8 mouse cellular contexts compared by ENCODE assay signal in genomic region chr9:122199253-122199652, GRCm38 (mm10).
DNase-seq lines count a peak whose midpoint lies in the region; ATAC-seq and TF ChIP-seq lines count a peak whose summit lies in the region.
"Had no signal": no experiment of that assay in that cellular context is flagged by ENCODE, and none has a peak within 500 bp of the region (broad histone marks: within the 10 kb centered on the region; RNA-seq: fewer than 3 reads in every experiment).

No protein-coding gene starts in this region.

- H3K9ac ChIP-seq in ES-E14 (ENCODE audit: insufficient read depth, low read depth, low read length, poor library complexity, severe bottlenecking) = no peak overlapping the region
- H3K9ac ChIP-seq in kidney, postnatal 0 days (ENCODE audit: low read depth, low read length) = no peak overlapping the region
- H3K9ac ChIP-seq: hindbrain, embryonic 15.5 days had no signal

- H3K27me3 ChIP-seq in cerebellum, adult 2 months (ENCODE audit: control insufficient read depth, insufficient read depth, low read length) = no peaks in the 10 kb centered on the region
- no peaks in the 10 kb centered on the region for H3K27me3 ChIP-seq in kidney, postnatal 0 days (ENCODE audit: insufficient read depth, low read length)
- H3K27me3 ChIP-seq: hindbrain, embryonic 15.5 days had no signal

- no peak overlapping the region for H3K4me3 ChIP-seq in ES-E14 (ENCODE audit: insufficient read depth in 1 of 2, low read depth in 1 of 2, low read length in 2 of 2, poor library complexity in 1 of 2, severe bottlenecking in 1 of 2)
- H3K4me3 ChIP-seq in cerebellum, adult 2 months (replicated peaks; ENCODE audit: insufficient read depth, low read depth, low read length) = no peak overlapping the region
- H3K4me3 ChIP-seq in kidney, postnatal 0 days (replicated peaks; ENCODE audit: low read depth, low read length) = no peak overlapping the region
- H3K4me3 ChIP-seq: hindbrain, embryonic 15.5 days had no signal

- peak; percentile 77 for DNase-seq in CD4-positive, CD25-positive, alpha-beta regulatory T cell, adult 2 months (ENCODE audit: low read depth, low spot score)
- DNase-seq in ES-E14 (ENCODE audit: low read depth, low spot score) = peak; percentile 62
- peak; percentile 69 to 70 for DNase-seq in cerebellum, adult 2 months
- peak; percentile 89 to 91 for DNase-seq in heart, adult 18-20 months
- peak; percentile 52 for DNase-seq in kidney, postnatal 0 days (ENCODE audit: low spot score)
- peak; percentile 85 for DNase-seq in lung, postnatal 10 days
- peak; percentile 79 for DNase-seq in thymus, postnatal 14 days

- 71% methylated on average over 6 of the region's 6 CpGs for WGBS in cerebellum, adult 2 months
- 35% methylated on average over 6 of the region's 6 CpGs for WGBS in kidney, postnatal 0 days

- no peaks in the 10 kb centered on the region for H3K36me3 ChIP-seq in ES-E14 (ENCODE audit: control insufficient read depth, insufficient read depth, low read length, poor library complexity, severe bottlenecking)
- H3K36me3 ChIP-seq in kidney, postnatal 0 days (ENCODE audit: insufficient read depth, low read length) = no peaks in the 10 kb centered on the region

- H3K4me1 ChIP-seq in ES-E14 (ENCODE audit: control insufficient read depth in 2 of 2, insufficient read depth in 2 of 2, low read length in 2 of 2, poor library complexity in 1 of 2) = peaks cover 0 to 11% of the 10 kb centered on the region in 2 experiments; a peak in 1 of 4 replicates
- H3K4me1 ChIP-seq in cerebellum, adult 2 months (ENCODE audit: control insufficient read depth, insufficient read depth, low read length) = peaks cover 5% of the 10 kb centered on the region
- H3K4me1 ChIP-seq in kidney, postnatal 0 days (replicated peaks; ENCODE audit: insufficient read depth, low read length) = no peaks in the 10 kb centered on the region

- no peak overlapping the region for H3K27ac ChIP-seq in ES-E14 (ENCODE audit: insufficient read depth, low read depth, low read length, poor library complexity, severe bottlenecking)
- no peak overlapping the region for H3K27ac ChIP-seq in cerebellum, adult 2 months (ENCODE audit: insufficient read depth, low read length)
- H3K27ac ChIP-seq in kidney, postnatal 0 days = no peak overlapping the region
- H3K27ac ChIP-seq: hindbrain, embryonic 15.5 days had no signal

- no peak for TF ChIP-seq POLR2A in cerebellum, adult 2 months (IDR thresholded peaks at IDR 0.05; ENCODE audit: borderline replicate concordance, insufficient read depth, low read length)

- no peak for ATAC-seq in kidney, postnatal 0 days (replicated peaks; ENCODE audit: low FRiP score, low read depth)

- peak; percentile 59 for TF ChIP-seq CTCF in cerebellum, adult 2 months (IDR thresholded peaks at IDR 0.05; ENCODE audit: borderline replicate concordance, insufficient read depth, low read depth, low read length)
- TF ChIP-seq CTCF in kidney, postnatal 0 days (IDR thresholded peaks at IDR 0.05; ENCODE audit: low read depth) = peak; percentile 71

- in situ Hi-C loops in ES-E14 (cut with MboI; ENCODE audit: low sequenced_read_pairs in 2 of 2, unreplicated experiment in 2 of 2) = no loop called here

- H3K4me2 ChIP-seq in kidney, postnatal 0 days (ENCODE audit: low read length) = no peak overlapping the region
- H3K4me2 ChIP-seq: hindbrain, embryonic 15.5 days had no signal

- no peaks in the 10 kb centered on the region for H3K9me3 ChIP-seq in ES-E14 (ENCODE audit: control insufficient read depth, insufficient read depth, low read depth, low read length)
- H3K9me3 ChIP-seq in kidney, postnatal 0 days (replicated peaks; ENCODE audit: low read length) = no peaks in the 10 kb centered on the region
- H3K9me3 ChIP-seq: hindbrain, embryonic 15.5 days had no signal

TF ChIP-seq in ES-E14, 5 proteins besides CTCF, POLR2A, EP300 and RAD21:
- TF ChIP-seq ZNF384 (IDR thresholded peaks at IDR 0.05; ENCODE audit: low read depth, low read length) (no peak), ZC3H11A (IDR thresholded peaks at IDR 0.05; ENCODE audit: borderline replicate concordance, low read depth, low read length) (no peak), HCFC1 (IDR thresholded peaks at IDR 0.05; ENCODE audit: borderline replicate concordance, insufficient read depth, low read length) (no peak), CHD2 (IDR thresholded peaks at IDR 0.05; ENCODE audit: low read depth, low read length) (no peak), MAFK (IDR thresholded peaks at IDR 0.05; ENCODE audit: insufficient read depth, low read depth, low read length) (no peak)
